Mouse (Mus musculus): ENCODE measurements around the gene Cnga4. TPM values are rescaled to one million over a fixed set of nuclear protein-coding genes. Genes with fewer than 3 reads are reported as not detected.
"Not testable (repeated sequence)": the region's sequence is repeated elsewhere in the genome, so short reads cannot be mapped to it uniquely, and the experiment has no call there.

Gene Cnga4
- polyA plus RNA-seq (2016; fragmentation: Nextera tagmentation; extraction: Ambion mirVana), result 0.05 TPM in 1 of 2 replicates, not detected in the other

- 64% methylated on average over 5 of the region's 5 CpGs for WGBS
Measured at GRCm38 (mm10) chr7:105404268-105404667, at the start of gene Cnga4. TSS of gene Cnga4 (plus strand) at chr7:105404568.

GRCm38 (mm10) chr7:105356064-105356463 lies 48.3 kb upstream of the Cnga4 start:
- WGBS, result no CpG with 5 or more reads among the region's 5 CpGs
- not testable (repeated sequence) for H3K27ac ChIP-seq; H3K4me1 ChIP-seq; DNase-seq (ENCODE audit: low spot score); H3K36me3 ChIP-seq; H3K27me3 ChIP-seq (ENCODE audit: low read depth, poor library complexity, severe bottlenecking); H3K4me3 ChIP-seq; H3K9me3 ChIP-seq (replicated peaks)

More at GRCm38 (mm10) chr7:105404268-105404667, at the start of gene Cnga4:
- DNase-seq (ENCODE audit: low spot score), result no peak
- H3K36me3 ChIP-seq, result no peaks in the 10 kb centered on the region
- H3K4me1 ChIP-seq, result 0 out of 2 replicates have a peak, but pooled peaks cover 6% of the 10 kb centered on the region
- no peak within 1 kb of the TSS for H3K27ac ChIP-seq
- H3K4me3 ChIP-seq, result no peak within 1 kb of the TSS
- no peaks in the 10 kb centered on the region for H3K9me3 ChIP-seq (replicated peaks)
- H3K27me3 ChIP-seq (ENCODE audit: low read depth, poor library complexity, severe bottlenecking), result no peaks in the 10 kb centered on the region

- H3K4me1 ChIP-seq; H3K4me3 ChIP-seq; H3K9me3 ChIP-seq (replicated peaks); H3K36me3 ChIP-seq; H3K27me3 ChIP-seq (ENCODE audit: low read depth, poor library complexity, severe bottlenecking); DNase-seq (ENCODE audit: low spot score); H3K27ac ChIP-seq: not testable (repeated sequence)
- 91% methylated on average over 1 of the region's 2 CpGs for WGBS
Measured at GRCm38 (mm10) chr7:105356487-105356886, 47.9 kb upstream of the Cnga4 start.

- Histone ChIP-seq H3K36me3 (no peaks in the 10 kb centered on the region), H3K4me3 (no peak overlapping the region), H3K27me3 (ENCODE audit: low read depth, poor library complexity, severe bottlenecking) (no peaks in the 10 kb centered on the region), H3K4me1 (no peaks in the 10 kb centered on the region), H3K9me3 (replicated peaks) (no peaks in the 10 kb centered on the region), H3K27ac (no peak overlapping the region)
- WGBS, result 85% methylated on average over 2 of the region's 2 CpGs
- DNase-seq (ENCODE audit: low spot score), result no peak
Measured at GRCm38 (mm10) chr7:105361713-105362112, 42.7 kb upstream of the Cnga4 start.

GRCm38 (mm10) chr7:105367268-105367667 lies 37.1 kb upstream of the Cnga4 start:
- no peak overlapping the region for H3K27ac ChIP-seq
- H3K27me3 ChIP-seq (ENCODE audit: low read depth, poor library complexity, severe bottlenecking), result no peaks in the 10 kb centered on the region
- H3K9me3 ChIP-seq (replicated peaks), result no peaks in the 10 kb centered on the region
- H3K4me3 ChIP-seq, result no peak overlapping the region
- DNase-seq (ENCODE audit: low spot score), result no peak
- 91% methylated on average over 5 of the region's 5 CpGs for WGBS
- H3K36me3 ChIP-seq, result 0 out of 2 replicates have a peak, but pooled peaks cover 4% of the 10 kb centered on the region
- H3K4me1 ChIP-seq, result no peaks in the 10 kb centered on the region

- Histone ChIP-seq H3K4me1 (no peaks in the 10 kb centered on the region), H3K27ac (no peak within 1 kb of the TSS), H3K9me3 (replicated peaks) (no peaks in the 10 kb centered on the region), H3K27me3 (ENCODE audit: low read depth, poor library complexity, severe bottlenecking) (no peaks in the 10 kb centered on the region), H3K36me3 (0 out of 2 replicates have a peak, but pooled peaks cover 4% of the 10 kb centered on the region), H3K4me3 (no peak within 1 kb of the TSS)
- WGBS, result 93% methylated on average over 1 of the region's 1 CpGs
- no peak for DNase-seq (ENCODE audit: low spot score)
Measured at GRCm38 (mm10) chr7:105367930-105368329, 36.4 kb upstream of the Cnga4 start, which contains the start of gene Olfr692. TSS of gene Olfr692 (plus strand) at chr7:105368230.

- H3K36me3 ChIP-seq, result peaks cover 10% of the 10 kb centered on the region; the same call in 1 of the 2 replicates
- H3K27me3 ChIP-seq (ENCODE audit: low read depth, poor library complexity, severe bottlenecking), result no peaks in the 10 kb centered on the region
- DNase-seq (ENCODE audit: low spot score), result no peak
- H3K9me3 ChIP-seq (replicated peaks), result no peaks in the 10 kb centered on the region
- H3K27ac ChIP-seq, result no peak overlapping the region
- 92% methylated on average over 4 of the region's 4 CpGs for WGBS
- no peaks in the 10 kb centered on the region for H3K4me1 ChIP-seq
- no peak overlapping the region for H3K4me3 ChIP-seq
Measured at GRCm38 (mm10) chr7:105368521-105368920, 35.8 kb upstream of the Cnga4 start.

- no peak overlapping the region for H3K27ac ChIP-seq
- no peaks in the 10 kb centered on the region for H3K9me3 ChIP-seq (replicated peaks)
- no peak overlapping the region for H3K4me3 ChIP-seq
- no peaks in the 10 kb centered on the region for H3K4me1 ChIP-seq
- no peak for DNase-seq (ENCODE audit: low spot score)
- H3K36me3 ChIP-seq, result peaks cover 40% of the 10 kb centered on the region
- 90% methylated on average over 1 of the region's 1 CpGs for WGBS
- no peaks in the 10 kb centered on the region for H3K27me3 ChIP-seq (ENCODE audit: low read depth, poor library complexity, severe bottlenecking)
Measured at GRCm38 (mm10) chr7:105372912-105373311, 31.5 kb upstream of the Cnga4 start.

GRCm38 (mm10) chr7:105373509-105373908 lies 30.9 kb upstream of the Cnga4 start:
- no peaks in the 10 kb centered on the region for H3K4me1 ChIP-seq
- H3K27ac ChIP-seq, result no peak overlapping the region
- H3K36me3 ChIP-seq, result peaks cover 46% of the 10 kb centered on the region
- H3K4me3 ChIP-seq, result no peak overlapping the region
- no peak for DNase-seq (ENCODE audit: low spot score)
- no peaks in the 10 kb centered on the region for H3K9me3 ChIP-seq (replicated peaks)
- no peaks in the 10 kb centered on the region for H3K27me3 ChIP-seq (ENCODE audit: low read depth, poor library complexity, severe bottlenecking)
- 95% methylated on average over 4 of the region's 4 CpGs for WGBS

GRCm38 (mm10) chr7:105373976-105374375 lies 30.4 kb upstream of the Cnga4 start:
- no peak overlapping the region for H3K27ac ChIP-seq
- no peaks in the 10 kb centered on the region for H3K9me3 ChIP-seq (replicated peaks)
- 92% methylated on average over 3 of the region's 3 CpGs for WGBS
- H3K4me1 ChIP-seq, result no peaks in the 10 kb centered on the region
- DNase-seq (ENCODE audit: low spot score), result no peak
- no peak overlapping the region for H3K4me3 ChIP-seq
- no peaks in the 10 kb centered on the region for H3K27me3 ChIP-seq (ENCODE audit: low read depth, poor library complexity, severe bottlenecking)
- peaks cover 50% of the 10 kb centered on the region for H3K36me3 ChIP-seq

- Histone ChIP-seq H3K4me3 (no peak within 1 kb of the TSS), H3K4me1 (no peaks in the 10 kb centered on the region), H3K9me3 (replicated peaks) (no peaks in the 10 kb centered on the region), H3K27me3 (ENCODE audit: low read depth, poor library complexity, severe bottlenecking) (no peaks in the 10 kb centered on the region), H3K36me3 (peaks cover 59% of the 10 kb centered on the region), H3K27ac (no peak within 1 kb of the TSS)
- WGBS, result 93% methylated on average over 1 of the region's 1 CpGs
- no peak for DNase-seq (ENCODE audit: low spot score)
Measured at GRCm38 (mm10) chr7:105374866-105375265, 29.5 kb upstream of the Cnga4 start, which contains the start of gene Gm5901. TSS of gene Gm5901 (plus strand) at chr7:105375038.

GRCm38 (mm10) chr7:105380329-105380728 lies 24.0 kb upstream of the Cnga4 start:
- H3K4me1 ChIP-seq, result no peaks in the 10 kb centered on the region
- no peak overlapping the region for H3K27ac ChIP-seq
- no peaks in the 10 kb centered on the region for H3K27me3 ChIP-seq (ENCODE audit: low read depth, poor library complexity, severe bottlenecking)
- no peaks in the 10 kb centered on the region for H3K9me3 ChIP-seq (replicated peaks)
- DNase-seq (ENCODE audit: low spot score), result no peak
- no peak overlapping the region for H3K4me3 ChIP-seq
- H3K36me3 ChIP-seq, result peaks cover 87% of the 10 kb centered on the region
- WGBS, result 97% methylated on average over 3 of the region's 3 CpGs

- H3K4me3 ChIP-seq, result no peak overlapping the region
- no peaks in the 10 kb centered on the region for H3K4me1 ChIP-seq
- DNase-seq (ENCODE audit: low spot score), result no peak
- peaks cover 83% of the 10 kb centered on the region for H3K36me3 ChIP-seq
- no peak overlapping the region for H3K27ac ChIP-seq
- H3K27me3 ChIP-seq (ENCODE audit: low read depth, poor library complexity, severe bottlenecking), result no peaks in the 10 kb centered on the region
- WGBS, result 99% methylated on average over 2 of the region's 2 CpGs
- H3K9me3 ChIP-seq (replicated peaks), result no peaks in the 10 kb centered on the region
Measured at GRCm38 (mm10) chr7:105387696-105388095, 16.7 kb upstream of the Cnga4 start.

GRCm38 (mm10) chr7:105390236-105390635 lies 14.1 kb upstream of the Cnga4 start:
- Histone ChIP-seq H3K4me1 (no peaks in the 10 kb centered on the region), H3K9me3 (replicated peaks) (no peaks in the 10 kb centered on the region), H3K36me3 (peaks cover 64% of the 10 kb centered on the region), H3K4me3 (no peak overlapping the region), H3K27ac (no peak overlapping the region), H3K27me3 (ENCODE audit: low read depth, poor library complexity, severe bottlenecking) (no peaks in the 10 kb centered on the region)
- DNase-seq (ENCODE audit: low spot score), result no peak
- 94% methylated on average over 2 of the region's 2 CpGs for WGBS
